In the genomic region with DNA sequence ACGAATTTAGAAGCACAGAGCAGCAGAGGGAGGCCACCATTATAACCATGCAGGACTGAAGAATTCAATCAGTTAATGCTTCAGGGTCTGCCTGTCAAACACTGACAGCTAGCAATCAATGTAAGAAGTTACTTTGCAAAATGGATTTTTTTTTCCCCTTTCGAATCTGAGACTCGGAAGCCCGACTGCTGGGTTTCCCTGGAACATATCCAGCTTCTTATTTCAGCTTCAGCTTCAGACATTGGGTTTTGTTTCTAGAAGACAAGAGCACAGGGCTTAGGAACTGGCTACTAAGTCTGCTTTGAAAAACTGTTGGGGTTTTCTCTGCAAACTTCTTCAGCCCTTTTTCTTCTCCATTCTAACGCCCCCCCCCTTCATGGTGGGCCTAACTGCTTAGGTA, we compare ENCODE assay signal across 15 mouse cellular contexts.
A peak's percentile ranks its signal among the peaks of the same experiment; 100 is the strongest.
DNase-seq lines count a peak whose midpoint lies in the region; ATAC-seq lines count a peak whose summit lies in the region.
"Had no signal": no experiment of that assay in that cellular context is flagged by ENCODE, and none has a peak within 500 bp of the region (broad histone marks: within the 10 kb centered on the region; RNA-seq: fewer than 3 reads in every experiment).

No protein-coding gene starts in this region.

- no peaks in the 10 kb centered on the region for H3K9me3 ChIP-seq in midbrain, embryonic 11.5 days (ENCODE audit: control insufficient read depth, low read length)
- no peaks in the 10 kb centered on the region for H3K9me3 ChIP-seq in midbrain, embryonic 10.5 days (replicated peaks)
- H3K9me3 ChIP-seq in forebrain, embryonic 10.5 days: no peaks in the 10 kb centered on the region
- H3K9me3 ChIP-seq in hindbrain, embryonic 13.5 days: no peaks in the 10 kb centered on the region
- H3K9me3 ChIP-seq in neural tube, embryonic 13.5 days: no peaks in the 10 kb centered on the region
- no peaks in the 10 kb centered on the region for H3K9me3 ChIP-seq in heart, embryonic 10.5 days
- H3K9me3 ChIP-seq: G1E; liver, embryonic 13.5 days had no signal

- H3K36me3 ChIP-seq in midbrain, embryonic 11.5 days (ENCODE audit: control insufficient read depth, insufficient read depth, low read length): no peaks in the 10 kb centered on the region
- H3K36me3 ChIP-seq in midbrain, embryonic 10.5 days: peaks cover 30% of the 10 kb centered on the region
- H3K36me3 ChIP-seq in forebrain, embryonic 10.5 days (replicated peaks): peaks cover 13% of the 10 kb centered on the region
- H3K36me3 ChIP-seq in hindbrain, embryonic 13.5 days: no peaks in the 10 kb centered on the region
- no peaks in the 10 kb centered on the region for H3K36me3 ChIP-seq in neural tube, embryonic 13.5 days
- no peaks in the 10 kb centered on the region for H3K36me3 ChIP-seq in heart, embryonic 10.5 days
- H3K36me3 ChIP-seq: G1E; liver, embryonic 13.5 days had no signal

- peaks cover 18% of the 10 kb centered on the region for H3K4me1 ChIP-seq in midbrain, embryonic 11.5 days (ENCODE audit: control insufficient read depth, insufficient read depth, low read length)
- peaks cover 54% of the 10 kb centered on the region for H3K4me1 ChIP-seq in midbrain, embryonic 10.5 days
- peaks cover 62% of the 10 kb centered on the region for H3K4me1 ChIP-seq in forebrain, embryonic 10.5 days
- peaks cover 36% of the 10 kb centered on the region for H3K4me1 ChIP-seq in hindbrain, embryonic 13.5 days (replicated peaks)
- peaks cover 56% of the 10 kb centered on the region for H3K4me1 ChIP-seq in neural tube, embryonic 13.5 days (replicated peaks)
- peaks cover 46% of the 10 kb centered on the region for H3K4me1 ChIP-seq in heart, embryonic 10.5 days

- H3K4me2 ChIP-seq in midbrain, embryonic 11.5 days: no peak overlapping the region
- H3K4me2 ChIP-seq in hindbrain, embryonic 13.5 days: no peak overlapping the region
- peak overlapping the region; percentile 2; the same call in 1 of the 2 replicates for H3K4me2 ChIP-seq in neural tube, embryonic 13.5 days
- H3K4me2 ChIP-seq: liver, embryonic 13.5 days had no signal

- H3K27me3 ChIP-seq in midbrain, embryonic 11.5 days (ENCODE audit: control insufficient read depth, insufficient read depth, low read length): no peaks in the 10 kb centered on the region
- H3K27me3 ChIP-seq in midbrain, embryonic 10.5 days (ENCODE audit: low read depth, poor library complexity, severe bottlenecking): no peaks in the 10 kb centered on the region
- no peaks in the 10 kb centered on the region for H3K27me3 ChIP-seq in forebrain, embryonic 10.5 days (ENCODE audit: poor library complexity, severe bottlenecking)
- no peaks in the 10 kb centered on the region for H3K27me3 ChIP-seq in hindbrain, embryonic 13.5 days
- H3K27me3 ChIP-seq in neural tube, embryonic 13.5 days: no peaks in the 10 kb centered on the region
- no peaks in the 10 kb centered on the region for H3K27me3 ChIP-seq in heart, embryonic 10.5 days (ENCODE audit: insufficient read depth, poor library complexity, severe bottlenecking)
- H3K27me3 ChIP-seq: liver, embryonic 13.5 days had no signal

- H3K27ac ChIP-seq in midbrain, embryonic 11.5 days (ENCODE audit: low read depth, low read length): peak overlapping the region; percentile 44; the same call in 1 of the 2 replicates
- H3K27ac ChIP-seq in midbrain, embryonic 10.5 days (replicated peaks): no peak overlapping the region; the same call in 1 of the 2 replicates
- peak overlapping the region; percentile 79; the same call in 1 of the 2 replicates for H3K27ac ChIP-seq in forebrain, embryonic 10.5 days
- peak overlapping the region; percentile 86 for H3K27ac ChIP-seq in hindbrain, embryonic 13.5 days
- H3K27ac ChIP-seq in neural tube, embryonic 13.5 days (replicated peaks): peak overlapping the region; percentile 92
- no peak overlapping the region for H3K27ac ChIP-seq in heart, embryonic 10.5 days
- H3K27ac ChIP-seq: gastrocnemius, adult 2 months; heart, adult 2 months; kidney, postnatal 0 days; liver, embryonic 13.5 days had no signal

- H3K4me3 ChIP-seq in midbrain, embryonic 11.5 days (ENCODE audit: low read depth, low read length): no peak overlapping the region
- H3K4me3 ChIP-seq in midbrain, embryonic 10.5 days: no peak overlapping the region
- H3K4me3 ChIP-seq in forebrain, embryonic 10.5 days: no peak overlapping the region
- H3K4me3 ChIP-seq in hindbrain, embryonic 13.5 days: no peak overlapping the region
- H3K4me3 ChIP-seq in neural tube, embryonic 13.5 days: no peak overlapping the region
- no peak overlapping the region for H3K4me3 ChIP-seq in heart, embryonic 10.5 days
- H3K4me3 ChIP-seq: gastrocnemius, adult 2 months; heart, adult 2 months; liver, embryonic 13.5 days had no signal

- DNase-seq in midbrain, embryonic 11.5 days (ENCODE audit: low spot score, missing footprints): no peak
- DNase-seq in midbrain, embryonic 10.5 days (ENCODE audit: low spot score): no peak
- DNase-seq in forebrain, embryonic 10.5 days (ENCODE audit: extremely low spot score, low spot score): no peak
- DNase-seq in heart, embryonic 10.5 days (ENCODE audit: low spot score): no peak
- DNase-seq in ovary, postnatal 14 days (ENCODE audit: low spot score): no peak
- DNase-seq in right cerebral cortex, postnatal 4 days: no peak
- DNase-seq: cerebellum, adult 18-20 months; gastrocnemius, adult 2 months; heart, adult 2 months; heart, postnatal 4 days; liver, embryonic 13.5 days had no signal

- 73% methylated on average over 5 of the region's 5 CpGs for WGBS in midbrain, embryonic 11.5 days
- WGBS in midbrain, embryonic 10.5 days: 73% methylated on average over 5 of the region's 5 CpGs
- WGBS in forebrain, embryonic 10.5 days: 75% methylated on average over 5 of the region's 5 CpGs
- WGBS in hindbrain, embryonic 13.5 days: 39% methylated on average over 5 of the region's 5 CpGs
- 25% methylated on average over 5 of the region's 5 CpGs for WGBS in neural tube, embryonic 13.5 days
- WGBS in heart, embryonic 10.5 days: 69% methylated on average over 5 of the region's 5 CpGs

- ATAC-seq in midbrain, embryonic 11.5 days (ENCODE audit: low FRiP score): no peak
- ATAC-seq in hindbrain, embryonic 13.5 days (ENCODE audit: low FRiP score): no peak
- ATAC-seq in neural tube, embryonic 13.5 days (ENCODE audit: low read depth): no peak

- no peak overlapping the region for H3K9ac ChIP-seq in midbrain, embryonic 11.5 days (ENCODE audit: low read length)
- H3K9ac ChIP-seq in hindbrain, embryonic 13.5 days: no peak overlapping the region; the same call in 1 of the 2 replicates
- no peak overlapping the region for H3K9ac ChIP-seq in neural tube, embryonic 13.5 days
- H3K9ac ChIP-seq: liver, embryonic 13.5 days had no signal

Comparison
In these comparisons a context has a peak if more than half of its experiments do, and no peak if none do; other contexts are left out.
1. H3K27ac ChIP-seq: peak in midbrain, embryonic 11.5 days (single experiment), forebrain, embryonic 10.5 days (single experiment), hindbrain, embryonic 13.5 days (single experiment) and neural tube, embryonic 13.5 days (single experiment); none in midbrain, embryonic 10.5 days (single experiment) and heart, embryonic 10.5 days (single experiment).